Mouse (Mus musculus): ENCODE results near the gene Gm17349.
"Not testable (repeated sequence)": the region's sequence is repeated elsewhere in the genome, so short reads cannot be mapped to it uniquely, and the experiment has no call there.

The Gm17349 gene

GRCm38 (mm10) chr15:99705440-99706048 lies at the start of gene Gm17349:
Gene Gm17349 (minus strand): TSS chr15:99705490.
- no peak for DNase-seq

- DNase-seq, result no peak
Measured at GRCm38 (mm10) chr15:99754204-99754603, 48.9 kb upstream of the Gm17349 start.

- DNase-seq, result no peak
Measured at GRCm38 (mm10) chr15:99740229-99740628, 34.9 kb upstream of the Gm17349 start.

GRCm38 (mm10) chr15:99736675-99737074 lies 31.4 kb upstream of the Gm17349 start:
- peak; percentile 44 for DNase-seq

- DNase-seq, result peak; percentile 100
Measured at GRCm38 (mm10) chr15:99735631-99736030, 30.3 kb upstream of the Gm17349 start.

GRCm38 (mm10) chr15:99733186-99733585 lies 27.9 kb upstream of the Gm17349 start:
- DNase-seq, result no peak

- DNase-seq, result no peak
Measured at GRCm38 (mm10) chr15:99731678-99732077, 26.4 kb upstream of the Gm17349 start.

GRCm38 (mm10) chr15:99731167-99731566 lies 25.9 kb upstream of the Gm17349 start:
- DNase-seq, result no peak

- DNase-seq, result no peak
Measured at GRCm38 (mm10) chr15:99729056-99729783, 23.9 kb upstream of the Gm17349 start.

- no peak for DNase-seq
Measured at GRCm38 (mm10) chr15:99728211-99728610, 22.9 kb upstream of the Gm17349 start.

- DNase-seq, result no peak
Measured at GRCm38 (mm10) chr15:99727525-99727924, 22.2 kb upstream of the Gm17349 start.

- DNase-seq, result not testable (repeated sequence)
Measured at GRCm38 (mm10) chr15:99727039-99727438, 21.7 kb upstream of the Gm17349 start.

- no peak for DNase-seq
Measured at GRCm38 (mm10) chr15:99726549-99726948, 21.3 kb upstream of the Gm17349 start.

- peak; percentile 97 for DNase-seq
Measured at GRCm38 (mm10) chr15:99725341-99726155, 20.3 kb upstream of the Gm17349 start, which contains the start of gene Cox14. Gene Cox14 (plus strand): TSS chr15:99725618.

GRCm38 (mm10) chr15:99724292-99725021 lies 19.2 kb upstream of the Gm17349 start:
- peak; percentile 81 for DNase-seq

- no peak for DNase-seq
Measured at GRCm38 (mm10) chr15:99723515-99724291, 18.4 kb upstream of the Gm17349 start.

- no peak for DNase-seq
Measured at GRCm38 (mm10) chr15:99723120-99723514, 17.8 kb upstream of the Gm17349 start.

- DNase-seq, result no peak
Measured at GRCm38 (mm10) chr15:99721921-99722743, 16.8 kb upstream of the Gm17349 start.

GRCm38 (mm10) chr15:99719865-99720264 lies 14.6 kb upstream of the Gm17349 start:
- DNase-seq, result no peak

GRCm38 (mm10) chr15:99718461-99719021 lies 13.3 kb upstream of the Gm17349 start:
- DNase-seq, result no peak

Data from right cerebral cortex, adult 18-20 months (tissue).